Mouse (Mus musculus): ENCODE results near the gene Adcy5.

GRCm38 (mm10) chr16:35316856-35317264, 162.2 kb downstream of the Adcy5 start:
- TF ChIP-seq POLR2A (IDR thresholded peaks at IDR 0.05; ENCODE audit: borderline replicate concordance, control insufficient read depth, low read depth, low read length) = no peak
- TF ChIP-seq CTCF (IDR thresholded peaks at IDR 0.05; ENCODE audit: control insufficient read depth, insufficient read depth, low read length) = no peak
